Mouse (Mus musculus) heart, postnatal 4 days (tissue): ENCODE data around the gene Fam102b. TPM values are rescaled to one million over a fixed set of nuclear protein-coding genes. Genes with fewer than 3 reads are reported as not detected.

Source experiments
- DNase-seq: peaks from one replicate; pipeline ENCODE4 v3.0.0; 2021
- total RNA-seq, 2 experiments: library from RNA; stranded (reverse); gene quantifications; 2 replicates each; pipeline ENCODE4 v1.2.3; 2021

Fam102b gene
- total RNA-seq = 10 to 100 TPM; 21.2 to 22.9 TPM

GRCm38 (mm10) chr3:109027515-109027987, at the start of gene Fam102b:
Fam102b (minus strand) TSS chr3:109027607.
- DNase-seq = peak; percentile 94

- DNase-seq = peak; percentile 34
These were observed 35.6 kb upstream of the Fam102b start for GRCm38 (mm10) chr3:109062989-109063388.

- DNase-seq = no peak
These were observed 35.0 kb upstream of the Fam102b start for GRCm38 (mm10) chr3:109062391-109062790.

GRCm38 (mm10) chr3:109059903-109060302, 32.5 kb upstream of the Fam102b start:
- DNase-seq = no peak

- DNase-seq = no peak
These were observed 24.5 kb upstream of the Fam102b start for GRCm38 (mm10) chr3:109051946-109052331.

GRCm38 (mm10) chr3:109051056-109051945, 23.9 kb upstream of the Fam102b start:
- peak; percentile 36 for DNase-seq

- no peak for DNase-seq
These were observed 20.4 kb upstream of the Fam102b start for GRCm38 (mm10) chr3:109047707-109048283.

- DNase-seq = no peak
These were observed 19.0 kb upstream of the Fam102b start for GRCm38 (mm10) chr3:109046428-109046827.

GRCm38 (mm10) chr3:109043395-109043794, 16.0 kb upstream of the Fam102b start:
- DNase-seq = no peak

- no peak for DNase-seq
These were observed 13.5 kb upstream of the Fam102b start for GRCm38 (mm10) chr3:109040908-109041307.

GRCm38 (mm10) chr3:109034411-109034810, 7.0 kb upstream of the Fam102b start:
- DNase-seq = no peak

GRCm38 (mm10) chr3:109032306-109032705, 4.9 kb upstream of the Fam102b start:
- DNase-seq = no peak

GRCm38 (mm10) chr3:109031626-109032025, 4.2 kb upstream of the Fam102b start:
- DNase-seq = no peak

GRCm38 (mm10) chr3:109030817-109031216, 3.4 kb upstream of the Fam102b start:
- DNase-seq = peak; percentile 49

GRCm38 (mm10) chr3:109029661-109030060, 2.3 kb upstream of the Fam102b start:
- DNase-seq = no peak

- peak; percentile 45 for DNase-seq
These were observed 376 bp downstream of the Fam102b start for GRCm38 (mm10) chr3:109026991-109027470.

GRCm38 (mm10) chr3:109026462-109026990, 881 bp downstream of the Fam102b start:
- peak; percentile 48 for DNase-seq

- peak; percentile 84 for DNase-seq
These were observed 1.8 kb downstream of the Fam102b start for GRCm38 (mm10) chr3:109025579-109025978.

- no peak for DNase-seq
These were observed 4.3 kb downstream of the Fam102b start for GRCm38 (mm10) chr3:109023066-109023465.

GRCm38 (mm10) chr3:109021720-109022516, 5.5 kb downstream of the Fam102b start:
- DNase-seq = no peak

GRCm38 (mm10) chr3:109018336-109018735, 9.1 kb downstream of the Fam102b start:
- DNase-seq = no peak

- DNase-seq = no peak
These were observed 14.8 kb downstream of the Fam102b start for GRCm38 (mm10) chr3:109012595-109012994.
